Mouse (Mus musculus): ENCODE results near the gene Camkv.

DNA sequence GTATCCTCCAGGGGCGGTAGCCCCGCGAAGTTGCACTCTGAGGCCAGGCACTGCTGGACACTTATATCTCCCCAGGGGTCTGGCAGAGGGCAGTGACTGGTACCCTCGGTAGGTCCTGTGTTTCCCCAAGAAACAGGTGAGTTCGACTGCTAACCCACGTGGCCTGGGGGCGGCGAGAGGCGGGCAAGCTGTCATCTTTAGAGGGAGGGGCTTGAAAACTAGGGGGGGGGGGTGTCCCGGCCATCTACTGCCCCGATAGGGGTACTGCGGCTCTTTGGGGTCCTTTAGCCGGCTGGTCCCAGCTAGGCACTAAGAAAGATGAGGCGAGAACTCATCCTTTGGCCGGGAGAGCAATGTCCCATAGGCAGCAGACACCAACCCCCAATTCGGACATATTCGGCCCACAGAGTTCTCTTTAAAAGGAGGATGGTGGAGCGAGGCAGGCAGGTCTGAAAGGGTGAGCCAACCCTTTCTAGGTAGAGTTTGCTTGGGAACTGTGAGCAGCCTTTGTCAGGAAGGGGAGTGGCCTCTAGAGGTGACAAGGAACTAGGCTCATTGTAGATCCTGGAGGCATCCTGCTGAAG, 47.1 kb upstream of the Camkv start:
- TF ChIP-seq CTCF (IDR thresholded peaks at IDR 0.05; ENCODE audit: borderline replicate concordance, extremely low read depth, insufficient read depth, insufficient read length) (peak; percentile 16; the same call in 1 of the 2 replicates), POLR2A (IDR thresholded peaks at IDR 0.05; ENCODE audit: borderline replicate concordance, extremely low read depth, insufficient read depth, insufficient read length, poor library complexity, severe bottlenecking) (no peak)
